Mouse (Mus musculus): ENCODE measurements around the gene Coro1c. TPM values are rescaled to one million over a fixed set of nuclear protein-coding genes. Genes with fewer than 3 reads are reported as not detected.
A peak's percentile ranks its signal among the peaks of the same experiment; 100 is the strongest.

Coro1c gene
- total RNA-seq (2012; rRNA removed) (66.1 and 74.6 TPM in 2 replicates), total RNA-seq (2014; rRNA removed) (67.9 and 69.9 TPM in 2 replicates), polyA plus RNA-seq (2012; ENCODE audit: insufficient read length, low read depth) (87.4 and 96.4 TPM in 2 replicates)

DNA sequence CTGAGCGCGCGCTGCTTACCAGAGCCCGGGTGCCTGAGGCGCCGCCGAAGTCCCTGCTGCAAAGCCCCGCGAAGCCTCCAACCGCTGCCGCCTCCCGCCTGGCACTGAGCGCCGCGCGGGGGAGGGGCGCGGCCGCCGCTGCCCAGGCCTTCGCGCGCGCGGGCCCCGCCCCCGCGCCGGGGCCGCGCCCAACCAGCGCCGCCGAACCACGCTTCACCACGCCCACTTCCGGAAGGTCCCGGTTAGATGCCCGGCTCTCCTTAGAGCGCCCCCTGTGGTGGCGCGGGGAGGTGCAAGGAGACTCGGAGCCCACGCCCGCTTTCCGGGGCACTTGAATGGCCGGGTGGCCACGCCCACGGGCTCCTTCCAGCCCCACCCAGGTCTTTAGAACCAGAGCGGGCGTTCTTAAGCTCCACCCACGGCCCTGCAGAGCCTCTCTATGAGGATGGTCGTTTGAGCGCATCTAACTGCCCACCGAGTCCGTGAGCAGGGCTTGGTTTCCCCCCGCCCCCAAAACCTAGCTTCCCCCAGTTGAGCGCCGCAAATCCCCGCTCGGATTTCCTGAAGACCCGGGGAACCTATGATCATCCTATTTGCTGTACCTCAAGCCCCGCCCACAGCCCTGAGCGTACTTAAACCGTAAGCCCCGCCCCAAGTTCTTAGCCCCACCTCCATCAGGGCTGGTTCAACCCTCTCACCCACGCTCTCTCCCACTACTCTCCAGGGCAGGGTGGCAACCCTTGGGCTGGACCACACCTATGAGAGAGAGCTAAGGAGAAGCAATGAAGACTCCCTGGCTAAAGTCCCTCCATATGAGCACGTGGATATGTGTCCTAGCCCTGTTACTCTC, at the start of gene Coro1c:
Coro1c (minus strand) TSS at position 167 of the 850 bp plus-strand sequence.
- H3K27me3 ChIP-seq (replicated peaks), result no peaks in the 10 kb centered on the region
- peak within 1 kb of the TSS; percentile 44 for H3K27ac ChIP-seq (ENCODE audit: insufficient read depth, low read depth)
- peaks cover 8 to 38% of the 10 kb centered on the region in 2 experiments for H3K4me1 ChIP-seq (ENCODE audit: control insufficient read depth in 1 of 2, insufficient read depth in 2 of 2)
- dilution Hi-C loops (cut with MboI; ENCODE audit: extremely low pct_ligation_motif_present, extremely low pct_unique_long_range_greater_than_20kb, low sequenced_read_pairs) (no loop called here), in situ Hi-C loops (cut with MboI; ENCODE audit: low pct_ligation_motif_present, low pct_unique_long_range_greater_than_20kb, low sequenced_read_pairs) (no loop called here)
- peaks cover 27% of the 10 kb centered on the region for H3K79me2 ChIP-seq (replicated peaks; ENCODE audit: control insufficient read depth, extremely low read depth, insufficient read depth, poor library complexity, severe bottlenecking)
- peak within 1 kb of the TSS; percentile 45 for H3K4me2 ChIP-seq (ENCODE audit: insufficient read depth, low read depth, poor library complexity, severe bottlenecking)
- peak within 1 kb of the TSS; percentile 69 to 97 (median 79) for H3K4me3 ChIP-seq (replicated peaks in 1 of 3; ENCODE audit: low read depth in 2 of 3, low read length in 2 of 3, poor library complexity in 1 of 3)
- no peaks in the 10 kb centered on the region for H3K9me3 ChIP-seq (replicated peaks; ENCODE audit: low read length)
- peaks cover 0 to 2% of the 10 kb centered on the region in 2 experiments for H3K36me3 ChIP-seq (replicated peaks in 1 of 2; ENCODE audit: control insufficient read depth in 1 of 2, insufficient read depth in 1 of 2, low read length in 1 of 2)
- H3K9ac ChIP-seq (ENCODE audit: insufficient read depth, low read depth), result peak within 1 kb of the TSS; percentile 61
- peak; percentile 96 for DNase-seq (ENCODE audit: extremely low read depth)
- TF ChIP-seq MAZ (IDR thresholded peaks at IDR 0.05; ENCODE audit: low read depth, low read length) (0 out of 2 replicates have a peak, but pooled peaks have one; percentile 43), ZC3H11A (IDR thresholded peaks at IDR 0.05; ENCODE audit: low read depth, low read length) (no peak), RAD21 (IDR thresholded peaks at IDR 0.05; ENCODE audit: low read depth, low read length) (no peak), NRF1 (IDR thresholded peaks at IDR 0.05; ENCODE audit: low read depth, low read length) (no peak), HCFC1 (IDR thresholded peaks at IDR 0.05; ENCODE audit: low read depth, low read length) (peak; percentile 40), EP300 (IDR thresholded peaks at IDR 0.05; ENCODE audit: low read length) (0 out of 2 replicates have a peak, but pooled peaks have one; percentile 8), CTCF (conservative IDR thresholded peaks at IDR 0.05 in 1 of 2, IDR thresholded peaks at IDR 0.05 in 1 of 2; ENCODE audit: low read depth in 2 of 2, low read length in 2 of 2) (peak; percentile 20 to 78; a peak in 3 of 4 replicates), PAX5 (IDR thresholded peaks at IDR 0.05; ENCODE audit: low read length) (no peak), TCF12 (IDR thresholded peaks at IDR 0.05; ENCODE audit: low read depth, low read length) (0 out of 2 replicates have a peak, but pooled peaks have one; percentile 33), POLR2A (IDR thresholded peaks at IDR 0.05; ENCODE audit: low read depth, low read length) (peak; percentile 73), POLR2AphosphoS2 (IDR thresholded peaks at IDR 0.05; ENCODE audit: low read depth, low read length) (no peak), TBP (conservative IDR thresholded peaks at IDR 0.05; ENCODE audit: low read depth, low read length) (peak; percentile 76), ZMIZ1 (IDR thresholded peaks at IDR 0.05; ENCODE audit: low read depth, low read length) (0 out of 2 replicates have a peak, but pooled peaks have one; percentile 40), ELF1 (IDR thresholded peaks at IDR 0.05; ENCODE audit: low read depth, low read length) (peak; percentile 92), SMC3 (IDR thresholded peaks at IDR 0.05; ENCODE audit: low read depth, low read length) (no peak), ZKSCAN1 (IDR thresholded peaks at IDR 0.05; ENCODE audit: borderline replicate concordance, low read depth, low read length) (no peak), KAT2A (IDR thresholded peaks at IDR 0.05; ENCODE audit: insufficient replicate concordance, low read length) (0 out of 2 replicates have a peak, but pooled peaks have one; percentile 22), MXI1 (IDR thresholded peaks at IDR 0.05; ENCODE audit: low read depth, low read length) (peak; percentile 53), GABPA (IDR thresholded peaks at IDR 0.05; ENCODE audit: insufficient replicate concordance, low read depth, low read length) (no peak), NELFE (IDR thresholded peaks at IDR 0.05; ENCODE audit: low read depth, low read length) (peak; percentile 63), MEF2A (IDR thresholded peaks at IDR 0.05; ENCODE audit: borderline replicate concordance, low read depth, low read length) (peak; percentile 29; the same call in 1 of the 2 replicates), MAX (IDR thresholded peaks at IDR 0.05; ENCODE audit: low read length) (peak; percentile 68)

Measured in CH12.LX (cell line).